Mouse (Mus musculus) limb, embryonic 14.5 days (tissue): Measurements from ENCODE around the gene H3f3b. TPM values are rescaled to one million over a fixed set of nuclear protein-coding genes. Genes with fewer than 3 reads are reported as not detected.

Experiments
- ATAC-seq: fragments of 200-750 bp; cut with Nextera tagmentation; 2 replicates; pipeline ENCODE4 v1.8.0; 2017; ENCODE audit warnings: low read depth, moderate number of reproducible peaks, moderate TSS enrichment; ENCODE audit not compliant: low FRiP score
- DNase-seq: peaks from one replicate; pipeline ENCODE4 v3.0.0-alpha.2; 2015; ENCODE audit warnings: low spot score
- H3K27ac ChIP-seq: fragments of 300-500 bp; sonication (generic); replicated peaks from 2 replicates; pipeline ENCODE4 v1.5.1; 2014; ENCODE audit warnings: low read depth, mild to moderate bottlenecking, low read length, moderate library complexity, mixed read lengths
- H3K27me3 ChIP-seq: fragments of 300-500 bp; sonication (generic); 2 replicates; pipeline ENCODE4 v1.6.1; 2014; ENCODE audit warnings: low read length, mixed read lengths; ENCODE audit not compliant: control insufficient read depth, insufficient read depth
- H3K36me3 ChIP-seq: fragments of 300-500 bp; sonication (generic); 2 replicates; pipeline ENCODE4 v1.6.1; 2014; ENCODE audit warnings: mild to moderate bottlenecking, low read length, moderate library complexity, mixed read lengths; ENCODE audit not compliant: control insufficient read depth, insufficient read depth
- H3K4me1 ChIP-seq: fragments of 300-500 bp; sonication (generic); 2 replicates; pipeline ENCODE4 v1.6.1; 2014; ENCODE audit warnings: antibody characterized with exemption, low read length, mixed read lengths; ENCODE audit not compliant: control insufficient read depth, insufficient read depth
- H3K4me2 ChIP-seq: fragments of 300-500 bp; sonication (generic); replicated peaks from 2 replicates; pipeline ENCODE4 v1.6.1; 2014; ENCODE audit warnings: low read depth, mild to moderate bottlenecking, low read length, moderate library complexity; ENCODE audit not compliant: severe bottlenecking
- H3K4me3 ChIP-seq: fragments of 300-500 bp; sonication (generic); replicated peaks from 2 replicates; pipeline ENCODE4 v1.5.1; 2014; ENCODE audit warnings: low read length
- H3K9ac ChIP-seq: fragments of 300-500 bp; sonication (generic); 2 replicates; pipeline ENCODE4 v1.6.1; 2014; ENCODE audit warnings: mild to moderate bottlenecking, low read depth, low read length, moderate library complexity; ENCODE audit not compliant: severe bottlenecking
- H3K9me3 ChIP-seq: fragments of 300-500 bp; sonication (generic); 2 replicates; pipeline ENCODE4 v1.6.1; 2016; ENCODE audit warnings: low read length; ENCODE audit not compliant: control insufficient read depth
- POLR2A ChIP-seq: fragments of 200-500 bp; IDR thresholded peaks from 2 replicates; pipeline ENCODE4 v1.8.0; 2012; ENCODE audit warnings: inconsistent platforms, mild to moderate bottlenecking, moderate library complexity, borderline replicate concordance; ENCODE audit not compliant: insufficient read depth, insufficient read length; ENCODE audit errors: extremely low read depth
- WGBS: fragments of 180-500 bp; shearing (Covaris S2); extraction: QIAGEN DNeasy Blood & Tissue Kit; methylation state at CpG from one replicate; pipeline ENCODE4 v1.1.7; 2014; 5-methylcytosine and 5-hydroxymethylcytosine counted together
- polyA plus RNA-seq, 2 experiments: library from polyadenylated mRNA; depleted of rRNA in 1 of 2; stranded (reverse) in 1 of 2; unstranded in 1 of 2; fragments of >200 nt; fragmentation: Nextera tagmentation in 1 of 2; extraction: Ambion mirVana in 1 of 2; gene quantifications; 2 replicates each; pipeline versions ENCODE4 v1.2.1 to v1.2.3; 2012 to 2014

H3f3b gene
- polyA plus RNA-seq, 2 experiments = 951 to 1,919 TPM

- DNase-seq (peak; percentile 72), ATAC-seq (peak; percentile 27; the same call in 1 of the 2 replicates)
- Histone ChIP-seq H3K27ac (no peak overlapping the region), H3K4me2 (no peak overlapping the region), H3K4me1 (no peaks in the 10 kb centered on the region), H3K4me3 (no peak overlapping the region), H3K36me3 (no peaks in the 10 kb centered on the region), H3K9me3 (no peaks in the 10 kb centered on the region; the same call in 1 of the 2 replicates), H3K9ac (no peak overlapping the region), H3K27me3 (no peaks in the 10 kb centered on the region)
- TF ChIP-seq POLR2A = no peak
- WGBS = 14% methylated on average over 14 of the region's 14 CpGs
These were observed 28.1 kb downstream of the H3f3b start for GRCm38 (mm10) chr11:115999538-116000143.

GRCm38 (mm10) chr11:115999027-115999426 lies 28.7 kb downstream of the H3f3b start:
- no peak for ATAC-seq
- no peaks in the 10 kb centered on the region for H3K36me3 ChIP-seq
- WGBS = 79% methylated on average over 7 of the region's 7 CpGs
- no peak overlapping the region for H3K27ac ChIP-seq
- DNase-seq = no peak
- TF ChIP-seq POLR2A = no peak
- H3K4me3 ChIP-seq = no peak overlapping the region
- H3K4me1 ChIP-seq = no peaks in the 10 kb centered on the region
- no peaks in the 10 kb centered on the region for H3K27me3 ChIP-seq
- no peaks in the 10 kb centered on the region; the same call in 1 of the 2 replicates for H3K9me3 ChIP-seq
- no peak overlapping the region for H3K9ac ChIP-seq
- H3K4me2 ChIP-seq = no peak overlapping the region

- Histone ChIP-seq H3K4me2 (no peak overlapping the region), H3K4me3 (no peak overlapping the region), H3K9ac (no peak overlapping the region), H3K27me3 (no peaks in the 10 kb centered on the region), H3K9me3 (no peaks in the 10 kb centered on the region), H3K36me3 (no peaks in the 10 kb centered on the region), H3K4me1 (no peaks in the 10 kb centered on the region), H3K27ac (no peak overlapping the region)
- DNase-seq = no peak
- ATAC-seq = no peak
- TF ChIP-seq POLR2A = no peak
- WGBS = 64% methylated on average over 5 of the region's 5 CpGs
These were observed 30.1 kb downstream of the H3f3b start for GRCm38 (mm10) chr11:115997662-115998061.

DNA sequence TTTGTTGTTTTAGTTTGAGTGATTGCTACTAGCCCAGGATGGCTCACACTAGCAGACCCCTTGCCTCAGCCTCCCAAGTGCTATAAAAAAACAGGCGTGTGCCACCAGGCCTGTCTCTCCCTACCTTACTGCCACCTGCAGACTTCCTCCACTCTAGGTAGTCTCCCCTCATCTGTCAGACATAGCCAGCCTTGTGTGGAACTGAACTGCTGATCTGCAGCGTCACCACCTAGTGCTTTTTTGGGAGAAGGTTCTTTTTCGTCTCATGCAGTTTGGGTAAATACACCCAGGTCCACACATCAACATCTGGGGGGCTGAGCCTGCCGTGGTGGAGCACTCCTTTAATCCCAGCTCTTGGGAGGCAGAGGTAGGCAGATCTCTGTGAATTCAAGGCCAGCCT lies 30.7 kb downstream of the H3f3b start:
- ATAC-seq (no peak), DNase-seq (no peak)
- no peaks in the 10 kb centered on the region for H3K27me3 ChIP-seq
- no peak for TF ChIP-seq POLR2A
- 69% methylated on average over 4 of the region's 4 CpGs for WGBS
- H3K4me2 ChIP-seq = no peak overlapping the region
- no peak overlapping the region for H3K27ac ChIP-seq
- H3K4me1 ChIP-seq = no peaks in the 10 kb centered on the region
- no peak overlapping the region for H3K9ac ChIP-seq
- no peaks in the 10 kb centered on the region for H3K36me3 ChIP-seq
- H3K9me3 ChIP-seq = no peaks in the 10 kb centered on the region
- H3K4me3 ChIP-seq = no peak overlapping the region

- H3K4me3 ChIP-seq = no peak overlapping the region
These were observed 32.5 kb downstream of the H3f3b start for GRCm38 (mm10) chr11:115995256-115995655.

More at GRCm38 (mm10) chr11:115995256-115995655, 32.5 kb downstream of the H3f3b start:
- no peak for TF ChIP-seq POLR2A
- ATAC-seq = no peak
- Histone ChIP-seq H3K4me1 (no peaks in the 10 kb centered on the region), H3K9ac (no peak overlapping the region), H3K9me3 (no peaks in the 10 kb centered on the region), H3K27me3 (no peaks in the 10 kb centered on the region), H3K27ac (no peak overlapping the region), H3K4me2 (no peak overlapping the region), H3K36me3 (no peaks in the 10 kb centered on the region)
- 84% methylated on average over 3 of the region's 3 CpGs for WGBS
- DNase-seq = no peak
